Comparison of ENCODE assay signal across 7 mouse cellular contexts in genomic region chr1:152556576-152557281, GRCm38 (mm10).
DNase-seq lines count a peak whose midpoint lies in the region; ATAC-seq and TF ChIP-seq lines count a peak whose summit lies in the region.

No protein-coding gene starts in this region.

- H3K4me1 ChIP-seq in heart, adult 2 months (ENCODE audit: control insufficient read depth, insufficient read depth, low read length) = peaks cover 24% of the 10 kb centered on the region
- peaks cover 35% of the 10 kb centered on the region for H3K4me1 ChIP-seq in kidney, adult 2 months (ENCODE audit: control insufficient read depth, insufficient read depth, low read length)
- H3K4me1 ChIP-seq in midbrain, embryonic 11.5 days (ENCODE audit: control insufficient read depth, insufficient read depth, low read length) = peaks cover 13% of the 10 kb centered on the region

- H3K79me2 ChIP-seq in heart, adult 2 months (replicated peaks; ENCODE audit: control insufficient read depth, insufficient read depth, low read length) = 0 out of 2 replicates have a peak, but pooled peaks cover 1% of the 10 kb centered on the region

- H3K27me3 ChIP-seq in heart, adult 2 months (ENCODE audit: control insufficient read depth, insufficient read depth, low read length) = no peaks in the 10 kb centered on the region
- H3K27me3 ChIP-seq in kidney, adult 2 months (replicated peaks; ENCODE audit: control insufficient read depth, insufficient read depth, low read length) = no peaks in the 10 kb centered on the region
- no peaks in the 10 kb centered on the region; the same call in 1 of the 2 replicates for H3K27me3 ChIP-seq in midbrain, embryonic 11.5 days (ENCODE audit: control insufficient read depth, insufficient read depth, low read length)

- DNase-seq in MN1 (ENCODE audit: low spot score) = peak; percentile 77
- peak; percentile 66 for DNase-seq in adrenal gland, postnatal 10 days
- DNase-seq in heart, adult 2 months = peak; percentile 61 to 80
- peak; percentile 75 for DNase-seq in kidney, adult 2 months
- DNase-seq in midbrain, embryonic 11.5 days (ENCODE audit: low spot score, missing footprints) = peak; percentile 93
- DNase-seq in layer of hippocampus, postnatal 10 days (ENCODE audit: low spot score in 2 of 2) = no peak
- no peak for DNase-seq in testis, postnatal 10 days (ENCODE audit: low spot score)

- no peak for TF ChIP-seq POLR2A in heart, adult 2 months (IDR thresholded peaks at IDR 0.05; ENCODE audit: insufficient read depth, low read depth, low read length)
- TF ChIP-seq POLR2A in kidney, adult 2 months (IDR thresholded peaks at IDR 0.05; ENCODE audit: low read depth, low read length) = no peak

- H3K9ac ChIP-seq in heart, adult 2 months (ENCODE audit: low read depth, low read length) = no peak overlapping the region
- H3K9ac ChIP-seq in midbrain, embryonic 11.5 days (ENCODE audit: low read length) = no peak overlapping the region

- peaks cover 20% of the 10 kb centered on the region for H3K36me3 ChIP-seq in heart, adult 2 months (ENCODE audit: control insufficient read depth, insufficient read depth, low read length)
- peaks cover 13% of the 10 kb centered on the region; the same call in 1 of the 2 replicates for H3K36me3 ChIP-seq in kidney, adult 2 months (ENCODE audit: control insufficient read depth, insufficient read depth, low read length)
- H3K36me3 ChIP-seq in midbrain, embryonic 11.5 days (ENCODE audit: control insufficient read depth, insufficient read depth, low read length) = no peaks in the 10 kb centered on the region

- 2% methylated on average over 14 of the region's 14 CpGs for WGBS in heart, adult 2 months
- 25% methylated on average over 14 of the region's 14 CpGs for WGBS in kidney, adult 2 months
- 47% methylated on average over 14 of the region's 14 CpGs for WGBS in midbrain, embryonic 11.5 days

- intact Hi-C loops in heart, adult 2 months (cut with DNase I) = loop anchor here (2.0 kb wide), 2 partner anchors 22 to 68 kb away; no protein-coding TSS in a partner anchor

- no peak; the same call in 1 of the 2 replicates for TF ChIP-seq EP300 in heart, adult 2 months (IDR thresholded peaks at IDR 0.05; ENCODE audit: insufficient read depth, low read depth, low read length)

- H3K9me3 ChIP-seq in midbrain, embryonic 11.5 days (ENCODE audit: control insufficient read depth, low read length) = no peaks in the 10 kb centered on the region

- H3K4me2 ChIP-seq in midbrain, embryonic 11.5 days = no peak overlapping the region

- peak; percentile 69 for ATAC-seq in midbrain, embryonic 11.5 days (ENCODE audit: low FRiP score)

- peak overlapping the region; percentile 89 for H3K27ac ChIP-seq in heart, adult 2 months
- peak overlapping the region; percentile 82; the same call in 1 of the 2 replicates for H3K27ac ChIP-seq in kidney, adult 2 months (ENCODE audit: insufficient read depth, low read depth, low read length)
- no peak overlapping the region; the same call in 1 of the 2 replicates for H3K27ac ChIP-seq in midbrain, embryonic 11.5 days (ENCODE audit: low read depth, low read length)

- H3K4me3 ChIP-seq in heart, adult 2 months = no peak overlapping the region; the same call in 1 of the 2 replicates
- no peak overlapping the region for H3K4me3 ChIP-seq in kidney, adult 2 months (ENCODE audit: insufficient read depth, low read depth, low read length)
- no peak overlapping the region for H3K4me3 ChIP-seq in midbrain, embryonic 11.5 days (ENCODE audit: low read depth, low read length)

- TF ChIP-seq CTCF in heart, adult 2 months (IDR thresholded peaks at IDR 0.05) = peak; percentile 27
- TF ChIP-seq CTCF in kidney, adult 2 months (conservative IDR thresholded peaks at IDR 0.05; ENCODE audit: insufficient read depth, insufficient read length, low read depth, low read length) = no peak

Comparison
In these comparisons a context has a peak if more than half of its experiments do, and no peak if none do; other contexts are left out.
1. DNase-seq: peak in MN1 (single experiment), adrenal gland, postnatal 10 days (single experiment), heart, adult 2 months (2 of 2), kidney, adult 2 months (single experiment) and midbrain, embryonic 11.5 days (single experiment); none in layer of hippocampus, postnatal 10 days (0 of 2) and testis, postnatal 10 days (single experiment).